Mouse (Mus musculus) lung, postnatal 14 days (tissue): ENCODE results near the gene Cbl.

Experiments used
- DNase-seq: peaks from one replicate; pipeline ENCODE4 v3.0.0; 2021

The Cbl gene

DNA sequence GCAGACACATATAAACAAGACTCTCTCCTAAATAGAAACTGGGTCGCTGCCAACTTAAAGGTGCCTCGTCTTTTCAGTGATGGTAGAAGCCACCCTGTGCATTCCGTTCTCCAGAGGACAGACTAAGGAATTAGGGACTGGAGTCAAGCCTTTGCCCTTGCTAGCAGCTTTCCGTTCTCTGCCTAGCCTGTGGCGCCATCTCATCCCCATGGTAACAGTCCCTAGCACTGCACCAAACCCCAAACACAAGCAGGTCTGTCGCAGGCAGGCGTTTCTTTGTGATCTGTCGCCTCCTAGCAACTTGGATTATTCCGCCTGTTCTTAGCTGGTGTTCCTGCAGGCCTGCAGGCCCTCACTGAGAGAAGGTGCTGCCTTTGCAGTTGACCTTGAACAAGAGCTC, 137.3 kb downstream of the Cbl start:
- DNase-seq = no peak

- no peak for DNase-seq
Measured at GRCm38 (mm10) chr9:44095781-44096180, 138.1 kb downstream of the Cbl start.

DNA sequence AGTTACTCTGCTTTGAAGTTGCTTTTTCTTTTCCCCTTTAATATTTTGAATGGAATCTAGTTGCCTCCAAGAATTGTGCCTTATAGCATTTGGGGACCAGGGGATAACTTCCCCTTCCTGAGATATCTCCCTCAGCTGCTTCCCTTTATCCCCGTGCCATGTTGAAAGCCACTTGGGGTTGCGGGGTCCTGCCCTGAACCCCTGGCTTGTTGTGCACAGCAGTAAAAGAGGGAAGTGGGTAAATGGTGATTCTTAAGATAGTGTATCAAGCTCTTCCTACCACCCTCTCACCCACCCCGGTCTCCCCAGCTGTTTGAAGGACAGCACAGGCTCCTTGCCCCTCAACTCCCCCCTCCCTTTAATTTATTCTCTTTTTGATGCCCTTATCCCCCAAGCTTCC, 139.1 kb downstream of the Cbl start:
- no peak for DNase-seq

DNA sequence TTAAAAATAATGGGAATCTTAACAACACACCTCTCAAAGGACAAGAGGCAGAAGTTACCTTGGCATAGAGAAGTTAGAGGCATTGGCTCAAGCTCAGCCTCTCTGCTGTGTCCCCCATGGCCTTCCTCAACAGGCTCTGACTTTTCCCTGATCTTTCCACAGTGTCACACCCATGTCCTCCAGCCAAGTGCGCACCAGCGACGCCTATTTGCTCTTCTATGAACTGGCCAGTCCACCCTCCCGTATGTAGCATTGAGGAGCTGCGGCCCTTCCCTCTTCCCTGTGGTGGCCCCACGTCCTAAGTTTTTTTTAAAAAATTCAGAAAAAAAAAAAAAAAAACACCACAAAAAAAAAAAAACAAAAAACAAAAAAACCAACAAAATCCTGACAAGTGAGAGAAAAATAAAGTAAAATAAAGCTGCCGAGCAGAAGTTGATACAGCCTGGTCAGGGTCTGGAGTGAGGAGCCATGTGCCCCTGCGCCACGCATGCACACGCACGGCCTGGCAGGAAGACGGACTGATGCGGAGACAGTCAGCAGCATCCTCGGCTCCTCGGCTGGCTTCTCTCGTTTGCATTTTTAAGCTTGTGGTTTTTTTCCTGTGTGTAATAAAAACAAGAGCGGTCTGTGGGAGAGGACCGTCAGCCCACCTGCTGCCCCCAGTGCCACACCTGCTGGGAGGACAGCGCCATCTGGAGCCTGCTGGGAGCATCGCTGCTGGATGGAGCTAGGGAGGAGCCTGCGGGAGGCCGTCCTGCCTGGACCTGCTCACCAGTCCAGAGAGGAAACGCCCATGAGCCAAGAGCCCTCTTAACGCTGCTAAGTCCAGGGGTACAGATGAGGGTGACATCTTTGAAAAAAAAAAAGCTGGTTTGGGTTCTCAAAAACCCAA, 140.0 kb downstream of the Cbl start:
- peak; percentile 81 for DNase-seq
